Mouse (Mus musculus) frontal cortex, postnatal 14 days (tissue): ENCODE data around the gene Wnt7b.

ENCODE experiments used
- DNase-seq, 2 experiments: peaks; one replicate each; pipeline ENCODE4 v3.0.0; 2022; ENCODE audit warnings: low spot score in 2 of 2

Wnt7b gene

DNA sequence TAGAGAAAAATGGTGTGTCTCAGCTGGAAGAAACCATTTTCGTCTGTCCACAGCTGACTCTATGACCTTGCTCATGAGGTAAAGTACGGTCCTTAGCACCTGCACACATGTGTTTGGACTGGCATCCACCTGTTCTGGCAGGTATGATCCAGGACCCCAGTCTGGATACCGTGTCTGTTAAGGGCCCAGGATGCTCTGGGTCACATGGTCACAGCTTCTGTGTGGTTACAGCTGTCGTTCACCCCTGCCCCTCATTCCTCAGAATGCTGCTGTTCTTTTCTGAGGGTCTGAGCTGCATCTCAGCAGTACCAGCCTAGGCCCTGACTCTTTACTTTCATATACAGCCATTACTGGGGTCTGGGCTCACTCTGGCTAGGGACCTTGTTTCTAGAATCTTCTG, 18.9 kb upstream of the Wnt7b start:
- no peak for DNase-seq

DNA sequence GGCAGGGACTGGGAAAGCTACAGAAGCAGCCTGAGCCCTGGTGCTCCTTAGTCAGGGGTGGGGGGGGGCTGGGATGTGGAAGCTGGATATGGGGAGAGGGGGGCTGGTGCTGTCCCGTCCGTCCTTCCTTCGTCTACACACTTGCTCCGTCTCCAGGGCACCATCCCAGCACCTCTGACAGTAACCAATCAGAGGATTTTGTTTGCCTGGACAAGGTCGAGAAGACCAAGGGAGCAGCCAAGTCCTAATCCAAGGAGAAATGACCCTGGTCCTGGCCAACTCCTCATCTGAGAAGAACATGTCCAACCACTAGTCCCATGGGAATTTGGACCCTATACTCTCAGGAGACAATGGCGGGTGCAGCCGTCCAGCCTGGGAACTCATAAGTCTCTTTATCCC, 18.4 kb upstream of the Wnt7b start:
- DNase-seq: no peak

DNA sequence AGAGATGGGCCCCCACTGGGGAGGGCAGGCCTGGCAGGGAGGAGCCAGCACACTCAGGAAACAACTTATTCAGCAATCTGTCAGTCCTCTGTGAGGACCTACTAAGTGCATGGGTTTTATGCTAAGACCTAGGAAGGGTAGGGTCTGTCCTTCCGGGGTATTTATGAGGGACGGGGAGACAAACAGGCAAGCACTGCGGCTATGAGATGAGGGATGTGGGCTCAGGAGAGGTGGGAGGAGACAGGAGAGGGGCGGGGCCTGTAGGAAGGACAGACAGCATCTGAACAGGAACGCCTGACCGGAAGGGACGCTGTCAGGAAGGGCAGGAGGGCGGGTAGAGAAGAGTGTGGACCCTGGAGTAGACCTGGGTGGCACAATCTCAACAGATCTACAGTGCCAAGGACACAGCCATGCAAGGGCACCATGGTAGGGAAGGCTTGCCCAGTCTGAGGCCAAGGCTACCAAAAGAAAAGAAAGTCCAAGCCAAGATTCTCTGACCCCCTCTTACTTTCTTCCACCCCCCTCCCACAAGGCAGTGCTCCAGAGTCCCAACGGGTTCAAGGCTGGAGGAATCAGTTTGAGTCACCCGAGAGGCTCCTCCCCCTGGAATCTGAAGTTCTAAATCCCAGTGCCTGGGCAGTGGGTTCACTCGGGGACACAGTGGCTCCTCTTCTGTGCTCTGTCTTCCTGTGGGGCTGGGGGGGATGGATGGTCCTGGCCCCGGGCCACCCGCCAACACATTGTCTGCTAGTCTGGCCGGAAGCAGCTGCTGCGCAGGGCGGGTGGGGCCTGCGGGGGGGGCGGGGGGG, 17.8 kb upstream of the Wnt7b start:
- DNase-seq: peak in 1 of 2 experiments; percentile 69

DNA sequence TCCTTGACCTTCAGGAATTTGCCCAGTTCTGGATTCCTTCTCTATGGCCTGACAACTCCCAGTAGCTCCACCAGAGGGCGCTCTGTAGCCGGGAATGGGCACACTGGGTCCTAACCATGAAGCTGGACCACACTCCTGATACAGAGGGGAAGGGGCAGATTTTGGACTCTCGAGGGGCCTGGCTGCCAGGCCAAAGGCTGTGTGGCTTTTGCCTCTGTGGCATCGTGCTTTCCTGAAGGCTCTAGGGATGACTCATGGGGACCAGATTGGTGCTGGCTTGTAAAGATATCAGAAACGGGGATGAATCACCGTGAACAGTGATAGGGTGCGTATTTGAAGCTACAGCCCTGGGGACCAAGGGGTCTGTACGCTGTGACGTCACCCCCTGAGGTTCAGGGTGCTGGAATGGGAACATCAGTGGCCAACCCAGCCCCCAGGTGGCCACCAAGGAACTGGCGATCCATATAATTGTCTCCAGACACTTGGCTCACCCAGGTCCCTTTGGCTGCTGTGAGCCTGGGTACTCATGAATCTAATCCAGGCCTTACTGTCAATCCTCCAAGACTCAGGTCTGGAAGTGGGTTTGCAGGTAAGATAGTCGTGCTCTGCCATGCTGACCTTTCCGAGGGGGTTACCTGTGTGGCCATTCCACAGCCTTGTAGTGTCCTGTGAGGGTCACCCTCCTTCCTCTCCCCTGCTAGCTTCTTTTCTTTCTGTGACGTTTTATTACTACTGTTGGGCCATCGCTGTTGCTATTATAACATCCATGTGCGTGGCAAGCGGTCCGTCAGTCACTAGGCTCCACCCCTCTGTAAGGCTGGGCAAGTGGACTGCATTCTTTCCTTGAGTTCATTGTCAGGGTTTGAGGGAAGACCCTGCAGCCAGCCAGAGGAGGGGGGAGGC, 17.0 kb upstream of the Wnt7b start:
- DNase-seq: peak in 1 of 2 experiments; percentile 70

DNA sequence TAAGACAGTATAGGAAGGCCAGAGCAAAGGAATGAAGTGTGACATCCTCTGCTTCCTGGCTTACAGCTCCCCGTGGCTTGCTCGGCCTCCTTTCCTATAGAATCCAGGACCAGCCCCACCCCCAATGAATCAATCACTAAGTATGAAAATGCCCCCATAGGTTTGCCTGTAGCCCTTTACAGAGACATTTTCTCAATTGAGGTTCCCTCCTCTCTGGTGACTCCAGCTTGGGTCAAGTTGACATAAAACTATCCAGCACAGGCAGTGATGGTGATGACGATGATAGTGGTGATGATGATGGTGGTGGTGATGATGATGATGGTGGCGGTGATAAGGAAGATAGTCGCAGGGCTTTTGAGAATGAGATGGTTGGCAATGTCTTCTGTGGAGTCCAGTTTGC, 16.2 kb upstream of the Wnt7b start:
- no peak for DNase-seq

DNA sequence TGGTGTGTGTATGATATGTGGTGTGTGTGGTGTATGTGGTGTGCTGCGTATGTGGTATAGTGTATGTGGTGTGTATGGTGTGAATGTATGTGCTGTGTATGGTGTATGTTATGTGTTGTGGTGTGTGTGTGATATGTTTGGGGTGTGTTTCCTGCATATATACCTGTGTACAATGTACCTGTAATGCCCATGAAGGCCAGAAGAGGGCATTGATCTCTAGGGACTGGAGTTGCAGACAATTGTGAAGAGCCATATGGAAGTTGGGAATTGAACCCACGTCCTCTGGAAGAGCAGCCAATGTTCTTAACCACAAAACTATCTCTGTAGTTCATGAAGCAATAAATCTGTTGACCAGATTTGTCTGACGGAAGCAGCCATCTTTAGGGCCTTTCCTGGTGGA, 15.1 kb upstream of the Wnt7b start:
- DNase-seq: no peak

GRCm38 (mm10) chr15:85592674-85593073, 10.4 kb upstream of the Wnt7b start:
- no peak for DNase-seq

- no peak for DNase-seq
Observed at GRCm38 (mm10) chr15:85590831-85591230, 8.6 kb upstream of the Wnt7b start.

- peak in 1 of 2 experiments; percentile 72 for DNase-seq
Observed at GRCm38 (mm10) chr15:85583504-85583903, 1.2 kb upstream of the Wnt7b start.

DNA sequence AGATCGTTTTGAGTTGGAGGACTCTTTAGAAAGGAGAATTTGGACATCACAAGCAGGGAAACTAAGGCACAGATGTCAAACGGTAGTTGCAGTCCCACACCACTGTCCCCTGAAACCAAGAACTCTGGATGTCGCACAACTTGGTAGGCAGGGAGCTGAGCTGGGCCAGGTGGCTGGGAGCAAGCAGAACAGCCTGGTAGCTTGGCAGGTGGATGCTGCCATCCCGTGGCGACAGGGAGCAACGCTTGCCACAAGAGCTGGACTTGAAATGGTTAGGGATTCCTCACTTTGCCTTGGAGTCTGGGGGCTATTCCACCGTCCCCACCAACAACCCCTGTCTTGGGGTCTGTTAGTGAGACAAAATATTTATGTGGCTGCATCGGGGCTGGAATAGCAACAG, 751 bp upstream of the Wnt7b start:
- DNase-seq: peak; percentile 61 to 80

GRCm38 (mm10) chr15:85581563-85582064, 659 bp downstream of the Wnt7b start:
- DNase-seq: no peak

GRCm38 (mm10) chr15:85580934-85581562, 1.2 kb downstream of the Wnt7b start:
- no peak for DNase-seq

DNA sequence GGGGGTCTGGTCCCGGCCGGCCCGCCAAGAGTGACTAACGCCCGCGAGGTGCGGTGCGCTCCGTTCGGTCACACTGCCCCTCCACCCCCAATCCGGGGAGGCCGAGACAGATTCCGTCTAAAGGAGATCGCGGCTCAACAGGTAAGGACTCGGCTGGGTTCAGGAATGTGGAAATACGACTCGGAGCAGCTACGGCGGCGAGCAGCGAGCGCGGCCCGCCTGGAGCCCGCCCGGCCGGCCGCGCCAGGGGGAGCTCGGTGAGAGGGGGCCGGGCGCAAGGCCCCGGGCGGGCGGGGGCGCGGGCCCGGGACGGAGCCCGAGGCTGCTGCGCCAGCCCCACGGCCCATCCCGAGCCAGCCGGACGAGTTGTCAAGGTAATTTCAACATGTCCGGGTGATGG, 1.8 kb downstream of the Wnt7b start:
- DNase-seq: no peak

- no peak for DNase-seq
Observed at GRCm38 (mm10) chr15:85577583-85578460, 4.5 kb downstream of the Wnt7b start.

DNA sequence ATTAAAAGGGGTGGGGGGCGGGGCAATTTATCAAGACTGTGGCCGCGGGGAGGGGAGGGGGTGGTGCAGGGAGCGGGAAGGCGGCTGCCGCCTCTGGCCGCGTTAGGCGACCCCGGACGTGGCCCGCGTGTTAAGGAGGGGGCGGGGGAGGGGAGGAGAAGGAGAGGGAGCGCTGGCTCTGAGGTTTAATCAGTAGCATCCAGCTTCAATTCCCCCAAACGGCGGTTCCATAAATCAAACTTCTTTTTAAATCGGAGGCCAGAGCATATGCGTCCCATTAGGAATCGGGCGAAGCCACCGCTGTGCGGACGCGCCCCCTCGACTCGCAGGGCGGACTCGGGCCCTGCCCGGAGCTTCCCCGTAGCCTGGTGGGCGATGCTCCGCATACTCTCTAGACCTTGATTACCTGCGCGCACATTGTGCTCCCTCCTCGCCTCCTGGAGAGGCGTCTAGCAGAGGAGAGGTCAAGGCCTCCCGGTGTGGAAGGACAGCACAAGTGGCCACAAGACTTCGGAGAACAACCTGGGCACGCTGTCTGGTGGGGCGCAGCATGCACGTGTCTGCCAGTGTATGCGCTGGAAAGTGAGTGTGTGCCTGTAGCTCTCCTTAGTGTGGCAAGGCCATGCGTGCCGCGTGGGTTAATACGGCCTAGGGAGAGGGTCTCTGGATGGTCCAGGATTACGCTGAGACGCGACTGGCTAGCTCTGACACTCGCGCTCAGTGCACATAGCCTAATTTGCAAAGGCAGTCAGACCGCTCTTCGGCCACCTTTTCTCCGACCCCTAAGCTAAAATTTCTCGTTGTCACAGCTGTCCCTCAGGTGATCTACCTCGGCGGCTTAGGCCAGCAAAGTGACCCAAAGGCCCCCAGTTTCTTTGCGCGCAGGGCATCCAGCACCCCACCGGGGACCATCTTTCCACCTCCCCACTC, 5.5 kb downstream of the Wnt7b start:
- no peak for DNase-seq

- DNase-seq: no peak
Observed at GRCm38 (mm10) chr15:85576110-85576509, 6.2 kb downstream of the Wnt7b start.

DNA sequence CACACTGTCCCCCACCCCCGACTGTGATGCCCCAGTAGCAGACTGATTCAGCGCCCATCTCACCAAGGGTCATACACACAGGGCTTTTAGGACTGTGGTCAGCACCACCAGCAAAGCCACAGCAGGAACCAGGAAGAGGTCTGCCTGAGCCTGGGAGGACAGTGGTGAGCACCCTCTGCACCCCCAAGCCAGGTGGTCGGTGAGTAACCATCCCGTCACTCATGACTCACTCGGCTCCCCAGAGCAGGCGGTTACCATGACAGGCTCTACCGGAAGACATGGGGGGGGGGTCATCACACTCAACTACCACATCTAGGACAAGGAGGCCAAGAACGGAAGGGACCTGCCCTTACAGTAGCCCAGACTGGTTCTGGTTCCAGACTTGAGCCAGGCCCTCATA, 7.7 kb downstream of the Wnt7b start:
- no peak for DNase-seq

- DNase-seq: no peak
Observed at GRCm38 (mm10) chr15:85574086-85574485, 8.2 kb downstream of the Wnt7b start.

DNA sequence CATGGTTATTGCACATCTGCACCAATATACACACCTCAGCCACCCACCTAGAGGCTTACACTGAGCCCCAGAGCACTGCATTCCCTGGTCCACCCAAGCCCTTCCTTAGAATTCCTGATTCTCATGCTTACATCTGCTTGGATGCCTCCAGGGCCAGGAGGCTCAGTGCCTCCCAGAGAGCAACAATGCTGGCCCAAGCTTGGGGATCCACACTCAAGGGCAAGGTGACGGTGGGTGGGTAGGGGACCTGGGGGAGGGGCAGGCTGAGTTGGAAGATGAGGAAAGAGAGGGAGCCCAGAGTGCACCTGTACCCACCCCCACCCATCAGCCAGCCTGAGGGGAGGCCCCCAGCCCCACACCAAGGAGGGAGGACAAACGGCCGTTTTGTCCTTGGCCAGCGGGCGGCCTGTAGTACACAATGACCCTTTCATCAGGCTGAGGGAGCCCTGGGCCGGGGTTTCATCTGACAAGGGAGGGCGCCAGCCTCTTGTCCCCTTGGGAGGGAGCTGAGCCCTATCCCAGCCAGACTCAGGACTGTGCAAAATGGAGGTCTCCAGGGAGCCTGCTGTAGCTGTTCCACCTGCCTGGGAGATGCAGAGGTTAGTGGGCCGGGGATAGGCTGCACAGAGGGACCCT, 9.5 kb downstream of the Wnt7b start:
- no peak for DNase-seq
